Mouse (Mus musculus): Measurements from ENCODE around the gene Hmgn5.

Hmgn5 gene

DNA sequence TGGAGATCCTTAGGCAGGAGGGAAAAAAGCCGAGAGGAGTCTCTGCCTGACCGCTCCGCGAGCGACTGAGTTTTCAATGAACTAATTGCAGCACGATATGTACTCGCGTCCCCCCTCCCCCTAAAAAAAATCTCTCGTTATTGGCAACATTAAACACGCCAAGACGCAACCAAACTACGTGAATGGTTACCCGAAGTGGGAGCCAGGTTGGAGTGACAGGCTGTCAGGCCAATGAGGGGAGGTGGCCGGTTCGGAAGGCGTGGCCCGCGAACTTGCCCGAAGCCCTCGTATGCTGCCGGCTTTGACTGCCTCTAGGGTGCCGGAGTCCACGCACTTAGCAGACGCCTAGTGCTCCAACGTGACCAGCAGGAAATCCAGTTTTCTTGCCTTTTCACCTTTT, at the start of gene Hmgn5:
Gene Hmgn5, minus strand, starts transcription at position 122 of the 400 bp plus-strand sequence.
- peak; percentile 83 for DNase-seq (ENCODE audit: low spot score)

DNA sequence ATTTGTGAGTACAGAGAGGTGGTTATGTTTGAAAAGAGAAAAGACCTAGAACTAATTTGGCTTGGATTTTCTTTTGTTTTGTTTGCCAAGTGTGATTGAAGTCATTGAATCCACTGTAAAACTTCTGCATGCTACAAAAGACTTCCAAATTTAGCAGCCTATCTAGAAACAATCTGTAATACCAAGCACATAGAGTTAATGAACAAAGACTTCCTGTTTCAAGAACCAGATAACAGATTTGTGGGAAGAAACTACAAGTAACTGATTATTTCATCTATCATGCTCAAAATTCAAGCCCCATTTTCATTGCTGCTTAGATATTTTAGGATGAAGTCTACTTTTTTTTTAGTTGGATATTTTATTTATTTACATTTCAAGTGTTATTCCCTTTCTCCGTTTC, 34.6 kb upstream of the Hmgn5 start:
- DNase-seq (ENCODE audit: low spot score), result no peak

DNA sequence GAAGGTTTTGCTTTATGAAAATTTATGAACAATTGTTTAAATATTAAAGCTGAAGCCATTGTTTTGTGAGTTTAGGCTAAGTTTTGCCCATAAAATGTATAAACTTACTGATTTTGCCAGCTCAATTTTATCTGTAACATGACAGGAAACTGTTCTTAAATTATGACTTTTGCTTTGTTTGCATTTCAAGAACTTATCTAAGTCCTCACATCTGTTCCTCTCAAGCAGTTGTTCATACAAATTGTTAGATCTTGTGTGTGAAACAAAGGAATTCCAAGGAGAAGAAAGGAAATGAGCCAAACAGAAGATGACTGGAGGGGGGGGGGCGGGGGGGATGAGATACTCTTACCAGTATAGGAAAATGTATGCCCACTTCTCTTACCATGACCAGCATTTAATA, 13.0 kb upstream of the Hmgn5 start:
- no peak for DNase-seq (ENCODE audit: low spot score)

DNA sequence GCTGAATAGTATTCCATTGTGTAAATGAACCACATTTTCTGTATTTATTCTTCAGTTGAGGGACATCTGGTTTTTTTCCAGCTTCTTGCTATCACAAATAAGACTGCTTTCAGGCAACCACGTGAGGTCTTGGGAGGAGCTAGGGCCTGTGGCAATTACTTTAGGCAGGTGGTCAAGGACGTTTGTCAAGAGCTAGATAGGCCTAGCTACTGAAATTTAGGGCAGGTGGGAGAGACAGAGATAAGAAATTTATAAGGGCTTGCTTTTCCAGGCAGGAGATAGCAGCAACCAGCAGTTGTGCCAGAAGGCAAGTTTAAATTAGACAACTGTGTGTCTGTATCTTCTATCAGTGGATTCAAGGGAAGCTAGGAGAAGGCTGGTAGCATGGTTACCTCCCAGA, 7.7 kb upstream of the Hmgn5 start:
- no peak for DNase-seq (ENCODE audit: low spot score)

DNA sequence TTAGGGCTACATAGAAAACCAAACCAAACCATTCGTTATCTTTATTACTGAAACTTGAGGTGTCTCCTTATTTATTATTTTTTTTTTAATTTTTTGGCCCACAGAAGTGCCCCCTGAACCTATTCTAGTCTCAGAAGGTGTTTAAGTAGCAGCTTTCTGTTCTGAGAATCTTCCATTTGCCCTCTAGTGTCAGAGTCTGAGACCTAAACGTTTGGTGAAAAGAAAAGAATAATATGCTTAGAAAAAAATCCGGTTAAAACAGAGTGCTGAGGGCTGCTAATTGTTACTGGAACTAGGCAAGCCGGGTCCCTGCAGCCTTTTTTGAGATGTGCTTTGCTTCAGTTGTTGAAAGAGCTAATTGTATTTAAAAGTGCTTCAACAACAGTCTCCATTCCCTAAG, 962 bp upstream of the Hmgn5 start:
- no peak for DNase-seq (ENCODE audit: low spot score)

DNA sequence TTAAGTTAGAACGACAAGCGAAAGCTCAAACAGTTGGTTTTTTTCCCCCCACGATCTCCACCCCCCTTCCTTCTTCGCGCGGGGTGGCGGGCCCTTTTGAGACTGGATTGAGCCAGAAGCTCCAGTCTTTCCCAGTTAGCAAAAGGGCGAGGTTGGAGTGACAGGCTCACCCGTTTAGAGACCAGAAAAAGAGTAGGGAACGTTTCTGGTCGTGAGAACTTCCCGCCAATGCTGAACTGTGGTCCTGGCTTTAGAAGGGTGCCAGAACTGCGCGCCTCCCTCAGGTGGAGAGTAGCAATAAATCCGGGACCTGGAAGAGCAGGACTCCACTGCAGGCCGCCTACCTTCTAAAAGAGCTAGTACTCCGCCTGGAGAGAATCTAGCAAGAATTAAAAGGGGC, 482 bp upstream of the Hmgn5 start:
- peak; percentile 18 for DNase-seq (ENCODE audit: low spot score)

DNA sequence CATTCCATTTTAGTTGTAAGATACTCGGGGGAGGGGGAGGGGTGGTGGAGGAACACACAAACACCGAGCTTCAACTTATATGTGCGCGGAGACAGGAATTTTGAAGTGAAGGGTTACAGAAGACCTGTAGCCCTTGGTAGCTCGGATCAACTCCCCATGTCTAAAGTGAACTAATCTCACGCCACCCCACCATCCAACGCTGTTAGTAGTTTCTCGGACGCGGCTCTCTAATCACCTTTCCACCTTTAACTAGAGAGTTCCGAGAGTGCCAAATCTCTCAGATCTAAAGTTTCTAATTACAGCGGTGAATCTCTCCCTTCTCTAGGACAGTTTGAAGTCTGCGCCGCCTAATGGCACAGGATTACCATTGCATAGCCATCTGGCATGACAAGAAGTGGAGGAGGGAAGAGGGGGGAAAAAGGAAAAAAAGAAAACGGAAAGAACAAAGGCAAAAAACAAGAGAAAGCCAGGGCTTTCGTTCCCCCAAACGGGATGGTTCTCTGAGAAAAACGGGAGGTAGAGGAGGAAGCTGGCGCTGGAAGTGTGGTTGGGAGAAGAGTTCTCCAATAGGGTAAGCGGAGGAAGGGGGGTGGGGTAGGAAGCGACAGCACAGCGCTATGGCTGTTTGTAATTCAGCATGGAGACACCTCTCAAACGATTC, 703 bp downstream of the Hmgn5 start:
- DNase-seq (ENCODE audit: low spot score), result peak; percentile 22

DNA sequence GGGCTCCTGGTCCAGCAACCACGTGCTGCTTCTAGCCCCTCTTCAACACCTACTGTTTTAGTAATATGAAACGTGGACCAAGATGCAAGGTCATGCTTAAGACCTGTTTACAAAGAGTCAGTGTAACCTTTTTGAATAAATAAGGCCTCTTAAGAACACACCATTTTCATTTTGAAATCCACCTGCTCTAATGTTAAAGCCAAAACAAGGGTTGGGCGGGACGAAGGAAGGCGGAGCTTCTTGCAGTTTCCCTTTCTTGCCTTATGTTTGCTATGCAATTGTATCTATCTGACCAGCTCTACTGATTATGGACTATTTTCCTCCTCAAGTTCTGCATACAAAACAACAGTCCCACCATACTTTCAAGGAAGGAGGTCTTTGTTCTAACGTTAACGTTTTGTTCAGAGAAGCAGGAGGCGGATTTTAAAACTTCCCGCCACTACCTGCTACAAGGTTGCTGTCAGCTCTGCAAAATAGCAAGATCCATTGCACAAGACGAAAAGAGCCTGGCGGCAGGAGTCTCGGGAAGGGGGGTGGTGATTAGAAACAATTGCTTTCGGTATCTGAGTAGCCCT, 1.5 kb downstream of the Hmgn5 start:
- no peak for DNase-seq (ENCODE audit: low spot score)

DNA sequence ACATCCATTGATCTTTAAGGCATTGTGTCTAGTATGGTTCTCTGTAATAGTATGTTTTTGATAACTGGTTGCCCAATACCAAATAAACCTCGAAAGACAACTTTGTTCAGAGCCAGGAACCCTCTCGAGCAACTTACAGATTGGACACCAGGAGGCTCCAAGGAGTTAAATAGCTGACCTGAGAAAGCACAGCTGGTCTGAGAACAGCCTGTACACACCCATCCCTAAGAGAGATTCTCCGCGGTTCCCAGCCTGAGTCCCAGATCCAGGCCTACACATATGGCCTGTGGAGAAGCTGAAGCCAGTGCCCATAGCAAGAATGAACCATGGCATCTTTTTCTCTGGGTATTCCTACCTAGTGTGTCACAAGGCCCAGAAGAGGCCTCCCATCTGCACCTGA, 11.9 kb downstream of the Hmgn5 start:
- DNase-seq (ENCODE audit: low spot score), result no peak
